Comparison of ENCODE assay signal across 9 mouse cellular contexts in the genomic region with DNA sequence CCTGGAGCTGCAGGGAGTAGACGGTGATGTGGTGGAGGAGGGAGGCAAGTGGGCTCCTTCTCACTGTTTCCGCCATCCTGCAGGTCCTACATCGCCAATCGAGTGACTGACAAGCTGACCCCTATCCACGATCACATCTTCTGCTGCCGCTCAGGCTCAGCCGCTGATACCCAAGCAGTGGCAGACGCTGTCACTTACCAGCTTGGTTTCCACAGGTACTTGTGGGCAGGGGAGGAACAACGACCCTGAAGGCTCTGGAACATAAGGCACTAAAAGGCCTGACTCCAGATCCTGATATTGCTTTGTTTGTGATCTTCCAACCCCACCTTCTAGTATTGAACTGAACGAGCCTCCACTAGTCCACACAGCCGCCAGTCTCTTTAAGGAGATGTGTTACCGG. TPM values are rescaled to one million over a fixed set of nuclear protein-coding genes. Genes with fewer than 3 reads are reported as not detected.
DNase-seq lines count a peak whose midpoint lies in the region; ATAC-seq and TF ChIP-seq lines count a peak whose summit lies in the region.
"Had no signal": no experiment of that assay in that cellular context is flagged by ENCODE, and none has a peak within 500 bp of the region (broad histone marks: within the 10 kb centered on the region; RNA-seq: fewer than 3 reads in every experiment).

No protein-coding gene starts in this region.

- H3K9ac ChIP-seq in heart, embryonic 12.5 days = peak overlapping the region; percentile 82
- H3K9ac ChIP-seq in ES-Bruce4 (ENCODE audit: low read depth, poor library complexity, severe bottlenecking) = peak overlapping the region; percentile 73; the same call in 1 of the 2 replicates

- H3K36me3 ChIP-seq in heart, embryonic 12.5 days = peaks cover 30% of the 10 kb centered on the region
- H3K36me3 ChIP-seq in ES-Bruce4 (ENCODE audit: control insufficient read depth, insufficient read depth, low read length, poor library complexity, severe bottlenecking) (peaks cover 21% of the 10 kb centered on the region), macrophage (ENCODE audit: inconsistent target) (peaks cover 19% of the 10 kb centered on the region)
- peaks cover 37% of the 10 kb centered on the region for H3K36me3 ChIP-seq in hindbrain, embryonic 10.5 days

- H3K9me3 ChIP-seq in heart, embryonic 12.5 days (replicated peaks) = no peaks in the 10 kb centered on the region
- no peaks in the 10 kb centered on the region for H3K9me3 ChIP-seq in ES-Bruce4 (replicated peaks; ENCODE audit: control insufficient read depth, insufficient read depth, low read length, poor library complexity, severe bottlenecking)
- H3K9me3 ChIP-seq in hindbrain, embryonic 10.5 days = no peaks in the 10 kb centered on the region

- peaks cover 7% of the 10 kb centered on the region for H3K4me1 ChIP-seq in heart, embryonic 12.5 days (replicated peaks)
- H3K4me1 ChIP-seq in ES-Bruce4 (ENCODE audit: control insufficient read depth, insufficient read depth, low read length) = no peaks in the 10 kb centered on the region
- H3K4me1 ChIP-seq in hindbrain, embryonic 10.5 days (replicated peaks) = peaks cover 13% of the 10 kb centered on the region

- WGBS in heart, embryonic 12.5 days = 87% methylated on average over 12 of the region's 12 CpGs
- 90% methylated on average over 12 of the region's 12 CpGs for WGBS in hindbrain, embryonic 10.5 days
- 99% methylated on average over 12 of the region's 12 CpGs for WGBS in macrophage (ENCODE audit: missing documents)

- no peak for DNase-seq in heart, postnatal 25 days (ENCODE audit: low spot score)
- DNase-seq in hindbrain, embryonic 10.5 days (ENCODE audit: low spot score) = no peak
- DNase-seq in embryo, embryonic 10 days (ENCODE audit: low spot score) = no peak
- DNase-seq in gastrocnemius, postnatal 25 days = no peak
- no peak for DNase-seq in adrenal gland, postnatal 14 days

- H3K27ac ChIP-seq in heart, embryonic 12.5 days (ENCODE audit: poor library complexity, severe bottlenecking) = no peak overlapping the region
- H3K27ac ChIP-seq in ES-Bruce4 (ENCODE audit: insufficient read depth, low read length) (no peak overlapping the region), macrophage (peak overlapping the region; percentile 79)
- 0 out of 2 replicates have a peak overlapping the region, but pooled peaks have one; percentile 92 for H3K27ac ChIP-seq in hindbrain, embryonic 10.5 days

- intact Hi-C loops in heart, postnatal 25 days (cut with DNase I) = no loop called here

- H3K4me3 ChIP-seq in heart, embryonic 12.5 days = peak overlapping the region; percentile 85
- H3K4me3 ChIP-seq in ES-Bruce4 (ENCODE audit: low read depth, low read length) (peak overlapping the region; percentile 14; the same call in 1 of the 2 replicates), macrophage (ENCODE audit: inconsistent target) (peak overlapping the region; percentile 97)
- H3K4me3 ChIP-seq in hindbrain, embryonic 10.5 days = peak overlapping the region; percentile 71

- no peak for TF ChIP-seq POLR2A in ES-Bruce4 (IDR thresholded peaks at IDR 0.05; ENCODE audit: insufficient read depth, low read length)

- TF ChIP-seq CTCF in ES-Bruce4 (IDR thresholded peaks at IDR 0.05; ENCODE audit: low read depth, low read length) = no peak

- ATAC-seq in heart, embryonic 12.5 days (ENCODE audit: insufficient number of reproducible peaks, low FRiP score) = no peak
- ATAC-seq: CD4-positive, CD25-positive, alpha-beta regulatory T cell, adult 4 months had no signal

- peak overlapping the region; percentile 71 for H3K4me2 ChIP-seq in heart, embryonic 12.5 days

- no peak for TF ChIP-seq EP300 in ES-Bruce4 (IDR thresholded peaks at IDR 0.05; ENCODE audit: insufficient read depth, low read depth, low read length)

- H3K27me3 ChIP-seq in heart, embryonic 12.5 days (replicated peaks) = no peaks in the 10 kb centered on the region
- H3K27me3 ChIP-seq in ES-Bruce4 (ENCODE audit: control insufficient read depth, insufficient read depth, low read length, poor library complexity, severe bottlenecking) = no peaks in the 10 kb centered on the region
- no peaks in the 10 kb centered on the region for H3K27me3 ChIP-seq in hindbrain, embryonic 10.5 days (ENCODE audit: insufficient read depth, poor library complexity, severe bottlenecking)

- peaks cover 23% of the 10 kb centered on the region for H3K79me2 ChIP-seq in macrophage (ENCODE audit: inconsistent target)

RNA-seq across cellular contexts. Expression of a gene that starts 1.0 kb away (rescaled TPM):
- 575 and 577 TPM in 2 replicates for polyA plus RNA-seq in heart, embryonic 12.5 days (2016; fragmentation: Nextera tagmentation; extraction: Ambion mirVana)
- 100 to 1,000 TPM; 227 to 230 TPM for total RNA-seq in heart, postnatal 25 days (2021)
- polyA plus RNA-seq in ES-Bruce4 (2011; ENCODE audit: insufficient read depth, insufficient read length, low read depth, missing spikeins) = 244 and 250 TPM in 2 replicates
- polyA plus RNA-seq in hindbrain, embryonic 10.5 days (2016; fragmentation: Nextera tagmentation; extraction: Ambion mirVana) = 1,108 and 1,160 TPM in 2 replicates
- total RNA-seq in macrophage (2018; cell fraction: chromatin; rRNA removed) = 100 to 1,000 TPM; 101 to 394 (median 222) TPM
- total RNA-seq in macrophage (2018; cell fraction: cytosol; rRNA removed) = 100 to 1,000 TPM; 380 to 616 (median 453) TPM
- total RNA-seq in macrophage (2018; cell fraction: nucleus; rRNA removed) = 100 to 1,000 TPM; 139 to 509 (median 336) TPM
- polyA plus RNA-seq in macrophage (2018) = 305 to 399 TPM (median 395 TPM) in 3 replicates
- 100 to 1,000 TPM; 242 to 248 TPM for total RNA-seq in gastrocnemius, postnatal 25 days (2021)
- 233 and 258 TPM in 2 replicates for total RNA-seq in adrenal gland, postnatal 14 days (2021)

RNA-seq across cellular contexts. Expression of a gene that starts 6.5 kb away (rescaled TPM):
- not detected in 2 replicates for polyA plus RNA-seq in heart, embryonic 12.5 days (2016; fragmentation: Nextera tagmentation; extraction: Ambion mirVana)
- total RNA-seq in heart, postnatal 25 days (2021) = not detected
- polyA plus RNA-seq in ES-Bruce4 (2011; ENCODE audit: insufficient read depth, insufficient read length, low read depth, missing spikeins) (not detected in 2 replicates), macrophage (2018) (not detected in 3 replicates)
- polyA plus RNA-seq in hindbrain, embryonic 10.5 days (2016; fragmentation: Nextera tagmentation; extraction: Ambion mirVana) = not detected in 2 replicates
- not detected for total RNA-seq in macrophage (2018; cell fraction: chromatin; rRNA removed)
- total RNA-seq in macrophage (2018; cell fraction: cytosol; rRNA removed) = not detected
- total RNA-seq in macrophage (2018; cell fraction: nucleus; rRNA removed) = not detected
- not detected for total RNA-seq in gastrocnemius, postnatal 25 days (2021)
- total RNA-seq in adrenal gland, postnatal 14 days (2021) = not detected in 2 replicates
- polyA plus RNA-seq: CD4-positive, CD25-positive, alpha-beta regulatory T cell, adult 4 months had no signal

RNA-seq across cellular contexts. Expression of a gene that starts 7.2 kb away (rescaled TPM):
- 0.23 and 0.65 TPM in 2 replicates for polyA plus RNA-seq in heart, embryonic 12.5 days (2016; fragmentation: Nextera tagmentation; extraction: Ambion mirVana)
- not detected for total RNA-seq in heart, postnatal 25 days (2021)
- polyA plus RNA-seq in ES-Bruce4 (2011; ENCODE audit: insufficient read depth, insufficient read length, low read depth, missing spikeins) = not detected in 2 replicates
- polyA plus RNA-seq in hindbrain, embryonic 10.5 days (2016; fragmentation: Nextera tagmentation; extraction: Ambion mirVana) = 0.35 and 0.47 TPM in 2 replicates
- total RNA-seq in macrophage (2018; cell fraction: chromatin; rRNA removed) = not detected
- total RNA-seq in macrophage (2018; cell fraction: cytosol; rRNA removed) = not detected
- not detected for total RNA-seq in macrophage (2018; cell fraction: nucleus; rRNA removed)
- not detected in 3 replicates for polyA plus RNA-seq in macrophage (2018)
- total RNA-seq in gastrocnemius, postnatal 25 days (2021) = not detected
- total RNA-seq in adrenal gland, postnatal 14 days (2021) = 0.45 and 7.9 TPM in 2 replicates
- polyA plus RNA-seq: CD4-positive, CD25-positive, alpha-beta regulatory T cell, adult 4 months had no signal

RNA-seq across cellular contexts. Expression of a gene that starts 11.8 kb away (rescaled TPM):
- 0.30 and 0.54 TPM in 2 replicates for polyA plus RNA-seq in heart, embryonic 12.5 days (2016; fragmentation: Nextera tagmentation; extraction: Ambion mirVana)
- not detected for total RNA-seq in heart, postnatal 25 days (2021)
- not detected in 2 replicates for polyA plus RNA-seq in ES-Bruce4 (2011; ENCODE audit: insufficient read depth, insufficient read length, low read depth, missing spikeins)
- 0.34 TPM in 1 of 2 replicates, not detected in the other for polyA plus RNA-seq in hindbrain, embryonic 10.5 days (2016; fragmentation: Nextera tagmentation; extraction: Ambion mirVana)
- total RNA-seq in macrophage (2018; cell fraction: chromatin; rRNA removed) = not detected
- total RNA-seq in macrophage (2018; cell fraction: cytosol; rRNA removed) = not detected
- total RNA-seq in macrophage (2018; cell fraction: nucleus; rRNA removed) = not detected
- not detected in 3 replicates for polyA plus RNA-seq in macrophage (2018)
- not detected for total RNA-seq in gastrocnemius, postnatal 25 days (2021)
- total RNA-seq in adrenal gland, postnatal 14 days (2021) = not detected in 2 replicates
- polyA plus RNA-seq: CD4-positive, CD25-positive, alpha-beta regulatory T cell, adult 4 months had no signal

RNA-seq across cellular contexts. Expression of a gene that starts 13.7 kb away (rescaled TPM):
- 12.6 TPM in 2 replicates for polyA plus RNA-seq in heart, embryonic 12.5 days (2016; fragmentation: Nextera tagmentation; extraction: Ambion mirVana)
- total RNA-seq in heart, postnatal 25 days (2021) = 1 to 10 TPM; 6.5 to 7.4 TPM
- polyA plus RNA-seq in ES-Bruce4 (2011; ENCODE audit: insufficient read depth, insufficient read length, low read depth, missing spikeins) = 7.3 and 8.3 TPM in 2 replicates
- polyA plus RNA-seq in hindbrain, embryonic 10.5 days (2016; fragmentation: Nextera tagmentation; extraction: Ambion mirVana) = 3.8 and 4.1 TPM in 2 replicates
- total RNA-seq in macrophage (2018; cell fraction: chromatin; rRNA removed) = 100 to 1,000 TPM; 111 to 303 (median 185) TPM
- total RNA-seq in macrophage (2018; cell fraction: cytosol; rRNA removed) = 10 to 100 TPM; 15.3 to 36.4 (median 23.9) TPM
- total RNA-seq in macrophage (2018; cell fraction: nucleus; rRNA removed) = 100 to 1,000 TPM in 13 of 26 experiments, 10 to 100 TPM in 13; 45.6 to 248 (median 103) TPM
- 19.1 to 36.3 TPM (median 25.0 TPM) in 3 replicates for polyA plus RNA-seq in macrophage (2018)
- total RNA-seq in gastrocnemius, postnatal 25 days (2021) = 10 to 100 TPM; 17.4 to 17.7 TPM
- total RNA-seq in adrenal gland, postnatal 14 days (2021) = 8.5 and 10.9 TPM in 2 replicates

Comparison
In these comparisons a context has a peak if more than half of its experiments do, and no peak if none do; other contexts are left out.
1. H3K27ac ChIP-seq: peak in hindbrain, embryonic 10.5 days (single experiment) and macrophage (single experiment); none in heart, embryonic 12.5 days (single experiment) and ES-Bruce4 (single experiment).
2. H3K4me3 ChIP-seq: peak in every context shown above with its lines; median percentile 97 in macrophage; 85 in heart, embryonic 12.5 days; 71 in hindbrain, embryonic 10.5 days; 14 in ES-Bruce4.